Mouse (Mus musculus): ENCODE measurements around the gene Cmpk1.
A peak's percentile ranks its signal among the peaks of the same experiment; 100 is the strongest.
"Not testable (repeated sequence)": the region's sequence is repeated elsewhere in the genome, so short reads cannot be mapped to it uniquely, and the experiment has no call there.

The Cmpk1 gene

DNA sequence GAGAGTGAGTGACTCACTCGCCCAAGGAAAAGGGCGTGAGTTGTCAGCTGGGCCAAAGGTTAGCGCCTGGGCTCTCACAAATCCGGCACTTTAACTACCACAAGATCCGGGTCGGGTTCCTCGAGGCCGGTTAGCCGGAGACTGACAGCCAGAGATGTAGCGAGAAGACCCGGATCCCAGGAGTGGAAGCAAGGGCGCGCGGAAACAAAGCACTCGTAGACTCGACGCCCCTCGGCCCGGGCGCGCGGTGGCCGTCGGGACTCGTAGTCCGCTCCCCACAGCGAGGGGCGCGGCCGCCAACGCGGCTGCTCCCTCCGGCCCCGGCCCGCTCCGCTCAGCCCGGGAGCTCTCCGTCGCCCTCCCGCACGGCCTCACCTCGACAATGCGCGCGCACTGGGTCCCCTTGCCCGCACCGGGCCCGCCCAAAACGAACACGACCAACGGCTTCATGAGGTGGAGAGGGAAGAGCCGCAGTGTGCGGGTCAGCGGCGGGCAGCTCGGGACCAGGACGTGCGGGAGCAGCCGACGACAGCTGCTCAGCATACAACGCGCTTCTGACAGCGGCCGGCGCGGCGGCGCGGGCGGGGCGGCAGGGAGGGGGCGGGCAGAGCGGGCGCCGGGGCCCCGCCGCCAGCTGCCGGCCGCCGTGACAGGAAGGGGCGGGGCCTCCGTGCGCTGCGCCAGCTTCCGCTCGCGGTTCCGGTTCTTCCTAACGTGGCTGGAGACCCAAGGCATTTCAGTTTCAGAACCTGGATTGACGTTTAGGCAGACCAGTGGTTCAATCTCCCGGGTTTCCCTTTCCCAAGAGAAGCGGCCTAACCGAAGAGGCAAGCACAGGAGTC, at the start of gene Cmpk1:
Gene Cmpk1, minus strand, starts transcription at position 651 of the 842 bp plus-strand sequence.
- peak; percentile 63 for DNase-seq (ENCODE audit: low spot score)

DNA sequence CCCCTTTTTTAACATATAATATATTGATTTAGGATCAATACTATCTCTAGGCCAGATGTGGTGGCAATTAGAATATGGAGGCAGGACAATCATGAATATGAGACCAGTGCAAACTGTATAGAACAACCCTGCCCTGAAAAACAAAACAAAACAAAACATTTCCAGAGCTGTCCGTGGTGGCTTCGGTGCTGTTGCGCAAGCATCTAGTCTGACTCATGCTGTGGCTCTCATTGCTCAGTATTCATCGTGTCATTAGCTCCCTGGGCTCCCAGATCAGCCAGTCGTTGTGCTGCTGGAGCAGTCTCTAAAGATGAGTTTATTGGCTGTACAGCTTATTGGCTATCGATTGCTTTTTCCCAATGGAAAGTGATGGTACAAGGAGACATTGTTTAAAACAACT, 48.0 kb upstream of the Cmpk1 start:
- DNase-seq (ENCODE audit: low spot score): no peak

DNA sequence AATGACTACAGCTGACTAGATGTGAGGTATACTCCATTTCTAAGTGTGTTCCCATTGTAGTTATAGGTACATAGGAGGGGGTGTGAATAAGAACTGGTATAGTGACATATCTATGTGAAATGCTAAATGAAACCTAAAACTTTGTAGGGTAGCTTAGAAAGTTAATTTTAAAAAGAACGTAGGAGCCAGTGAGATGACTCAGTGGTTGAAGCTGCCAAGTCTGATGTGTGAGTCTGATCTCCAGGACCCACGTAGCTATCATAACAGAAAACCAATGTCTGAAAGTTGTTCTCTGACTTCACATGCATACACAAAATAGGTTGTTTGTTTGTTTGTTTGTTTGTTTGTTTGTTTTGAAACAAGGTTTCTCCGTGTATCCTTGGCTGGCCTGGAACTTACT, 33.0 kb upstream of the Cmpk1 start:
- no peak for DNase-seq (ENCODE audit: low spot score)

DNA sequence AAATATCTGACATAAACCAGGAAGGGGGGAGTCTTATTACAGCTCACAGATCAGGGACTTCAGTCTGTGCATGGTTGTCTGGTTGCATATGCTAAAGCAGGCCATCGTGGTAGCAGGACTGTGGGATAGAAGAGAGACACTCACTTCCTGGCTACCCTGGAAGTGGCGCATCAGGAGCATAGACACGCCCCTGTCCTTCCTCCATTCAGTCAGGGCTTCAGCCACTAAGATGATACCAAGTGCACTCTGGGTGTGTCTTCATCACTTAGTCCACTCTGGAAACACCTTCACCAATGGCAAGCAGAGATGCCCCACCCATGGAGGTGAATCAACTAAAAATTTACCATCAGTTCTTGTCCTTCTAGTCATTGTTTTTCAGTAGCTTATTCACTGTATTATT, 27.2 kb upstream of the Cmpk1 start:
- no peak for DNase-seq (ENCODE audit: low spot score)

DNA sequence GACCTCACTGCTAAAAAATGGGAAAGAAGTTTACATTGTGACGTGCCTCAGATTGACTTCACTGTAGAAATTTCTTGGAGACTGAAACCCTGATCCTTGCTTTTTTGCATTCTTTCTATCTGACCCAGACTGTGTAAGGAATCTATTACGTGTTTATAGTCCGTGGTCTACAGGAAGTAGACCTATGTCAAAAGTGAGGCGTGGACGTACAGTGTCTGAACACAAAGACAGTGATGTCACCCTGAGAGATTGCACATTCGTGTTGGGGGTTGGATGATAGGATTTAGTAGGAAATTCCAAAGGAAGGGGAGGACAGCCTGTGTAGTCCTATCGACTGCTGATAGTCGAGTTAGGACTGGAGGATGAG, 13.4 kb upstream of the Cmpk1 start:
- DNase-seq (ENCODE audit: low spot score): no peak

DNA sequence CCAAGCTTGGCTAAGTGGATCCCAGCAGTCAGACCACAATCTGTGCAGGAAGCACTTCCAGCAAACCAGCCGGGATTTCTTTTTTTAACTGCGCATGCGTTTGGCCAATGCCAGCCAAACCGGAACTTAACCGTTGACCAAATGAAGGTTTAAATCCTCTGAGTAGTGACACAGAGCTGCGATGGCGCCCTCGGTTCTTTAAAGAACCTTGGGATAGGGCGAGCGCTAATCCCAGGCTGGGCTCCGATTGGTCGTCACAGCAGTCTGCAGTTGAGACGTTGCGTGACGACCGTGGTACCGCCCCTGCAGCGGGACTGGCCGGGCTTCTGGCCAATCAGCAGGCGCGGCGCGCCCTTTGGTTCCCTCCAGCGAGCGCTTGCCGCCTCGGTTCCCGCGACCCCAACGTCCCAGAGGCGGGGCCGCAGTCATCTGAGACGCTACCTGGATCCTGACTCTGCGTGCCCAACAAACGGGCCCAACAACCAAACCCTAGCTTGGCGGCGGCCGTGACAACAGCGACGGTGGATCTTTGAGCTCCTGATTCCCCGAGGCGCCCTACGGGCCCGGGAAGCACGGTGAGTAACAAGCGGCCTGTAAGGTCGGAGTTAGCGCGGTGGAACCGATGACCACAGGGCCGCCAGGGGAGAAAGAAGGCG, 12.9 kb upstream of the Cmpk1 start, which contains the start of gene Stil:
Gene Stil, plus strand, starts transcription at position 387 of the 656 bp plus-strand sequence.
- DNase-seq (ENCODE audit: low spot score): peak; percentile 92

DNA sequence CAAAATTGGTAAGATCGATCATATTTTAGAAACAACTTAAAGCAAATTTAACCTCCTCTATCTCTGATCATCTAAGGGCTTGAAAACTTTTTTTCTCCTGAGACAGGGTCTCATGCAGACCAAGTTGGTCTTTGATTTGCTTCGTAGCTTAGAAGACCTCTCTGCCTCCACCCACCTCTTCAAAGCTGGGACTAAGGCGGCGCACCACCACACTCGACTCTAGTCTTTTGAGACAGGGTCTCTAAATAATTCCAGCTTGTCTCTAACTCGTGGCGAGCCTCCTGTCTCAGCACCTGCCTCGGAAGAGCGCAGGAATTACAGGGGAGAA, 12.4 kb upstream of the Cmpk1 start:
- no peak for DNase-seq (ENCODE audit: low spot score)

DNA sequence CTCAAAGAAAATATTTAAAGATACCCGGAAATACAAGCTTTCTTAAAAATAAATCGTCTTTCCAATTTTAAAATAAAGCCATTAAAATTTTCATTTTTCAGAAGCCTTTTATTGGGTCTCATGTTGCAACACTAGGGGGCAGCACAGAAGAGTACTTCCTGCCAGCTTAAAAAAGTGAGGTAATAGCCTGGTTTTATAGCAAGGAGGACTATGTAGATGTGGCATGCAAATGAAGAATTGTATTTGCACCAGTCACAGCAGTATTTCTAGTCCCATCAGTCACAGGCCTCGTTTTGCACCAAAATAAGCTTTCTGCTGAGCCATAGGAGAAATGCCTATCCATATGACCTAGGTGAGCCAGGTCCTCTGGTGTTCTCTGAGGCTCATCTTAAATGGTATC, 10.0 kb upstream of the Cmpk1 start:
- no peak for DNase-seq (ENCODE audit: low spot score)

DNA sequence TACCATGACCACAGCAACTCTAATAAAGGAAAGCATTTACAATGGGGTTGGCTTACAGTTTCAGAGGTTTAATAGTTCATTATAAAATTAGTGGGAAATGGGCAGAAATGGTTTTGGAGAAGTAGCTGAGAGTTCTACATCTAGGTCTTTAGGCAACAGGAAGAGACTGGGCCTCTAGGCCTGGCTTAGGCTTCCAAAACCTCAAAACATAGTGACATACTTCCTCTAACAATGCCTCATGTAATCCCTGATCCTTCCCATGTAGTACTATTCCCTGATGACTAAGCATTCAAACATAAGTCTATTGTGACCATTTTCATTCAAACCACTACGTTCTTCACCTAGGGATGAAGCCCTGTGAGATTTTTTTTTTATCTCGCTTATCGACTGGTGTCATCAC, 7.2 kb upstream of the Cmpk1 start:
- DNase-seq (ENCODE audit: low spot score): no peak

DNA sequence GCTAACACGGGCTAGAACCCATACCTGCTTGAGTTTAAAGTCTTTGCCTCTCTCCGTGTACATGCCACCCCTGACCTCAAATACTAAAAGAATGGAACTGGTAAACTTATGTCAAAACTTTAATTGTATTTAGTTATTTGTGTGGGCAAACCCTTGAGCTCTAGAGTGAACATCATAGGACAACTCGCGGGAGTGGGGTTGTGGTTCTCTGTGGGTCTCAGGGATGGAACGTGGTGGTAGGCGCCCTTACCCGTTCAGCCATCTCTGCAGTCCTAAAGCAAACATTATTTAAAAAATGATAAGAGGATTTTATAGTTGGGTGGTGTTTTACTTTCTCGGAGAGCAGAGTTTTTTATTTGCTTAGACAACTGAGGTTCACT, 840 bp downstream of the Cmpk1 start:
- DNase-seq (ENCODE audit: low spot score): no peak

DNA sequence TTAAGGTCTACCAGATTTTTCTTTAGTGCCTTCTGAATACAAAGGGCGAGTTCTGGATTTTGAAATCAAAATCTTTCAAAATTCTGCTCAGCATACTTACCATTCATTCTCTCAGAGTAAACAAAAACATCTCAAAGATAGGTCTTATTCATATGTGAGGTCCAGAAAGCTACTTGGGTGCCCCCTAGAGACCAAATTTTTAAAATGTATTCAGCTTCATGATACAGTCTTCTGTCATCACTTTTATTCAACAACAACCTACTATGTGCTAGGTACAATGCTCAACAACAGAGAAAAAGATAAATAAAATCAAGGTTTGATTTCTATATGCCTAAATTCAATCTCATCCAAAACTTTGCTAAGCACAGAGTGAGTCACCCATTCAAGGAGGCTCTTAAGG, 4.0 kb downstream of the Cmpk1 start:
- DNase-seq (ENCODE audit: low spot score): no peak

DNA sequence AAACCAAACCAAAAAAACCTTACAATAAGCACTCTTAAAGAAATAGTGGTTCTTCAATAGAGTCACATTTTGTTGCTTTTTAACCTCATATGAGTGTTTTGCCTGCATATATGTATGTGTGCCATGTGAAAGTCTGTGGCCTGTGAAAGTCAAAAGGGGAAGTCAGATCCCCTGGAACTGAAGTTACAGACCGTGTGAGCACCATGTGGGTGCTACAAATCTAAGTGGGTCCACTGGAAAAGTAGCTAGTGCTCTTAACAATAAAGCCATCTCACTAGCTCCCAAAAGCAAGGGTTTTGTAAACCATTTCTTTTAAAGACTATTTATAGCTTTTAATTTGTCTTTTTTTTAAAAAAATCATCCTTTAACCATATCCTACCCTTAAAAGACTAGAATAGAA, 4.4 kb downstream of the Cmpk1 start:
- DNase-seq (ENCODE audit: low spot score): no peak

DNA sequence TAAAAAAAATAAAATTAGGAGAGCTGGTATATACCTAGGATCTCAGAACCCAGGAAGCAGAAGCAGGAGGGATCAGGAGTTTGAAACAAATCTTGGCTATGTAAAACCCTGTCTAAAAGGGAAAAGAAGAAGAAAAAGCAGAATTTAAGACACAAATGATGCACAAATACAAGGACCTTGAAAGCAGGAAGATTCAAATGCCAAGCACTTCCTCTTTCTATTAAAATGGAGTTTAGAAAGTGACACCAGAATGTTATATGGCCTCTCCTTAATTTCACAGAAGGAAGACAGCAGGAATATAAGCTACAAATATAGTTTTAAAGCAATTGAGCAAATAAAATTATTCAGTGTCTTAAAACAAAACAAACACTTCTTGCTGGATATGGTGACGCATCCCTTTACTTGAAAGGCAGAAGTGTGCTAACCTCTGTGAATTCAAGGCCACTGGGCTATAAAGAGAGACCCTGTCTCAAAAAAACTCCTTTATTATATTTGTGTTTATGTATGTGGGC, 13.8 kb downstream of the Cmpk1 start:
- no peak for DNase-seq (ENCODE audit: low spot score)

DNA sequence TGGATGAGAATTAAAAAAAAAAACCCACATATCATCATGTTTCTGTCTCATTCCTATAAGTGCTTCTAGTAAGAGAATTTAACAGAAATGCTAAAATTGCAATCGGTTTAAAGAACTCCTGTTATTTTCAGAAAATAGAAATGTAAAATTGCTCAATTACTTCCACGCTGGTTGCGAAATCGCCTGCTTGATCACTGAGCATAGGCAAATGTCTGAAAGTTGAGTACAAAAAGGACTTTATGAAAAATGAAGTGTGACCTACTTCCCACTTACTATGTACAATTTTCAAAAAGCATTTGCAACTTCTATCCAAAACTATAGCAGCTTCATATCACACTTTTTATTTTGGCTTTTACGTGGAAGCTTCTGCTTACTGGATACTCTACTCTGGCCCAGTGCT, 16.3 kb downstream of the Cmpk1 start:
- no peak for DNase-seq (ENCODE audit: low spot score)

DNA sequence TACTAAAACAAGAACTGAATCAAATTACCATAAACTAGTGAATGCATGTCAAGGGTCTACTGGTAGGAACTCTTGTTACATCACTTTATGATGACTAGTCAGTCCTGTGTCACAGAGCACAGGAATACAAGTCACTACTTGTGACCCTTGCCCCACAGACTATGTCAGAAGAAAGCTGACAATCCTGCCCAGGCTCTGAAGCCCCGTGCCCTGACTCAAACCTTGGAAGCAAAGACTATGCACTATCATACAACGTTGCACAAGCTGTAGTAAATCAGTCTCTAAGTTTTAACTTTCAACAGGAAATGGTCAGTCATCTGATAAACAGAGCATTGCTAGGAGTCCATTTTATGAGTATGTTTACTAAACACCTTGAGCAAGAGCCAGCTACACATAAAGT, 26.2 kb downstream of the Cmpk1 start:
- DNase-seq (ENCODE audit: low spot score): not testable (repeated sequence)

DNA sequence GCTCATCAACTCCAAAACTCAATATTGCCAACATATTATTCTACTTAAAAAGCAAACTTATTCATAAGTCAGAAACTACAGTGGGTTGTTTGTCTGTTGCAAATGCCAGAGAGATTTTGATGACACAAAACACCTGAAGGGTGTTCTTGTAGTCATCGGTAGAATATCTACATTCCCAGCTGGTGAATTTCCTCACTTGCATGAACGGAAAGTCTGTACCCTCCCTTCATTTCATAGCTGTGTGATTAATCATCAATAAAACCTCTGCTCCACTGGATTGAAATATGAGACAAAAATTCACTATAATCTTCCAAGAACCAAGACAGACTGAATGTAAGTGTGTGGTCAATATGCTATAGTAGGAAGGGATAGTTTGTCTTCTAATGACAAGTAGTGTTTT, 27.5 kb downstream of the Cmpk1 start:
- no peak for DNase-seq (ENCODE audit: low spot score)

DNA sequence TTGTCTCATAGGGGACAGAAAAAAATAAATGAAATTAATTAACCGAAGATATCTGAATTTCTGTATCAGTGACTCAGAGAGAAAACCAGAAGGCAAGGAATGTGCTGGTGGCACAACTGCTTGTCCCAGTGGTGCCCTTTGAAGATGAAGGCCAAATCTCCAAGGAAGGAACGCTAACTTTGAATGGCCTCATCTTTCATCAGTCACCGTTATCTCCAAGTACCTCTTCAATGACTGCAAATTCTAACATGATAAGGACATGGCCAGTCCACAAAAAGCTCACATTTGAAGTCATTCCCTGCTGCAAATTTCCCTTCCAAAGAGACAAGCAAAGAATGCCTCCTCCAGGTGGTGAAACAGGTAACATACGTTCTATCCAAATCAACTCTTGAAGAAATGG, 28.3 kb downstream of the Cmpk1 start:
- DNase-seq (ENCODE audit: low spot score): no peak

DNA sequence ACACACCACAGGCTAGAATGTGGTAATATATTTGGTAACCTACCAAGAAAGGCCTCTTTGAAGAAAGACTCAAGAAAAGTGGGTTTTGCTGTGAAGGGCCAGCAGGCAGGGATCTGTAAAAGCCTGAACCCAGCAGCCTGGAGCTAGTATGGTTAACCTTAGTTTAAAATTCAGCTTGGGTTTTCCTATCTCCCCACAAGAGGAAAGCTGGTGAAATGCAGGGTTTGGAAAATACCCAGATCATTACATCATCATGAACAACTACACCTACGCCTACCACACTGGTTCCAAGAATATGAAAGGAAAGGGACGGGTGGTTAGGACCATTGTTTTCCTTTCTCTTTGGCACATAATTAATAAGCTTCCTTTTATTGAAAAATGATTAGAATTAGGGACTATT, 28.8 kb downstream of the Cmpk1 start:
- DNase-seq (ENCODE audit: low spot score): no peak

DNA sequence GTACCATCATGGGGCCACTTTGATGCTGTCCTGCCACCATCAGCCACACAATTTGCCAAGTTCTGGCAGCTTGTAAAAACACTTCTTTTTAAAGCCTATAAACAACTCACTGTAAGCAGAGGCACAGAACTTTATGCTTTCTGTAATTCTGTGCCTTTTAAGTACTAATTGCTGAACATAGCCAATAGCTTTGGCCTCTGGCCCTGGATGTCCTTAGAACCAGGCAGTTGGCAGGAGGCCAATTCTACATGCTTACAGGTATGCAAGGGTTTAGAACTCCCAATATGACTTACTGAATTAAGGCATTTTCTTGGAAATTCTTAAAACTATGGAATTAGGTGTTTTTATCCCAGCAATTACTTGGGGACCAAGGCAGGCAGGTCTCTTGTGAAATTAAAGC, 29.6 kb downstream of the Cmpk1 start:
- no peak for DNase-seq (ENCODE audit: low spot score)

DNA sequence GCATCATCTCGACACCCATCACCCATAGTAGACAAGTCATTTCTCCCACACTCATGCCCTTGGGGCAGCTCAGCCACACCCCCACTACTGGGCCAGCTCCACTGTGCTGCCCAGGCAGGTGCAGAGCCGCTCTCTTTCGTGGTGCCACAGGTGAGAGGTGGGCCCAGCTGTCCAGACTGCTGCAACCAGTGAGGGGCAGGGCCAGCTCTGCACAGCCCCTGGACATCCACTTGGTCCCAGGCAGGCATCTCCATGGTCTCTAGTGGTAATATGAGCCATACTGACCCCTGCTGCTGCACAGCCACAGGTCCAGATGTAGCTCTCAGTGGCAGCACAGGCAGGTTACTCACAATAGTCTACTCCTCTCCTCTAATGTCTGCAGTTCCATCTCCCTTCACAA, 33.9 kb downstream of the Cmpk1 start:
- DNase-seq (ENCODE audit: low spot score): no peak

DNA sequence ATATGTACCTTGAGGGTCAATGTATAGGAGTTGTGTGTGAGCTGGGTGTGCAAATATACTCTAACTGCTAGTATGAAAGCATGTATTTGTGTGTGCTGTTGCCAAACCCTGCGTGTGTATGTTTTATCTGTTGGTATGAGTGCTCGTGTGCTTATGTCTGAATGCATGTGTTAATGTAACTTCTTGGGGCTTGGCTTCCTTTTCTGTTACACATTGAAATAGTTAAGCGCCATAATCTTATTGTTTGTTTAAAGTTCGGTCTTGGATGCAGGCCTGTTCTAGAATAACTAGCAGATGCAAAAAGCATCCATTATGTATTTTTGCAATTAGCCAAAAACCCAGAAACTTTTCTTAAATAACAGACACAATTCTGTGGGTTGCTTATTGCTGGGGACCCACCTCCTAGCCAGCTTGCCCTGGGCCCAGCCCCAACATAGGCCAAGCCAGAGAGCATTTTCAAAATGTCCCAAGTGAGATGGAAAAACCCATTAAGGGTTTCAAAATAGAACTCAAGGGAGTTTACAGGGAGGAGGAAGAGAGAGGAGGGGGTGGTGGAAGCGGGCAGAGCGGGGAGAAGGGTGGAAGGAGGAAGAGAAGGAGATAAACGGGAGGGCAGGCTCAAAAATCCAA, 39.1 kb downstream of the Cmpk1 start:
- no peak for DNase-seq (ENCODE audit: low spot score)

DNA sequence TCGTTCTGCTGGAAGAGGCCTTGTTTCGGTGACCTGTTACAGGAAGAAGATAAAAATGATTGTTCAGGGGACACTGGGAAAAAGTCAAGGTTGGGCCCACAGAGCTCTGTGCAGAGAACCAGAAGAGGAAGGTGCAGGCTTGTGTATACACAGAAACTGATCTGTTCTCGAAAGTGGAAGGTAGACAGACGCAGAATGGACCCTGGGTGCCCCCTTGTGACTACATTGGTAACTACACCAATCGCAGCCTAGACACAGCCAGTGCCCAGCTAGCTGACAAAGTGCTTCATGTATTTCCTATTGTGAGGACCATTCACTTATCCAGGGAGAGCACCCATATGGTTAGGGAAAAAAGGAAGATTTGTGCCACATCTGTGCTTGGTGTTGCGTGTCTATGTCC, 39.6 kb downstream of the Cmpk1 start:
- peak; percentile 67 for DNase-seq (ENCODE audit: low spot score)

DNA sequence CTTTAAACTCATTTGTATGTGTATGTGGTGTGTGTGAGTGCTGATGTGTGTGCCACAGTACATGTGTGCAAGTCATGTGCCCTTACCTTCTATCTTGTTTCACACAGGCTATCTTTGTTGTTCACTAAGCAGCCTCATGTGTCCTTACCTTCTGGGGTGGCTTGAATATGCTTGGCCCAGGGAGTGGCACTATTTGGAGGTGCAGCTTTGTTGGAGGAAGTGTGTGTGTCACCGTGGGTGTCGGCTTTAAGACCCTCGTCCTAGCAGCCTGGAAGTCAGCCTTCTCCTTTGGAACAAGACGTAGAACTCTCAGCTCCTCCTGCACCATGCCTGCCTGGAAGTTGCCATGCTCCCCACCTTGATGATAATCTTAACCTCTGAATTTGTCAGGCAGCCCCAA, 40.6 kb downstream of the Cmpk1 start:
- no peak for DNase-seq (ENCODE audit: low spot score)
